Mouse (Mus musculus): ENCODE measurements around the gene Ttc13. TPM values are rescaled to one million over a fixed set of nuclear protein-coding genes. Genes with fewer than 3 reads are reported as not detected.

The Ttc13 gene
- total RNA-seq, 4 experiments from 2014 or later = 39.3 to 45.5 (median 42.7) TPM

DNA sequence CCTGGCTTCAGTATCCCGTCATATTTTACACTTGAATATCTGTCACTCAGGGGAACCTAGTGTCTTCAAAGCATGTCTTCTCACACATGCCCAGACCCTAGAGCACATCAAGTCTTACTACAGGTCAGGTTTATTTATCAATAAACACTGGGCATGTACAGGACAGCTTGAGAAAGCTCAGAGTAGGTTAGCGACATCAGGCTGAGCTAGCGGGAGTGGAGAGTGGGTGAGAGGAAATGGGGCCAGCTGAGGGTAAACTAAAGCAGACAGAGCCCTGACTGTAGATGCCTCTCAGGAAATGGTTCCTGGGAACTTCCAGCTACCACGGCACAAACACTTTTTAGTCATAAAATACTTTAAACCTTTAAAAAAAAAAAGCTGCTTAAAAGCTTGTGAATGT, 18.3 kb downstream of the Ttc13 start:
- DNase-seq = no peak

DNA sequence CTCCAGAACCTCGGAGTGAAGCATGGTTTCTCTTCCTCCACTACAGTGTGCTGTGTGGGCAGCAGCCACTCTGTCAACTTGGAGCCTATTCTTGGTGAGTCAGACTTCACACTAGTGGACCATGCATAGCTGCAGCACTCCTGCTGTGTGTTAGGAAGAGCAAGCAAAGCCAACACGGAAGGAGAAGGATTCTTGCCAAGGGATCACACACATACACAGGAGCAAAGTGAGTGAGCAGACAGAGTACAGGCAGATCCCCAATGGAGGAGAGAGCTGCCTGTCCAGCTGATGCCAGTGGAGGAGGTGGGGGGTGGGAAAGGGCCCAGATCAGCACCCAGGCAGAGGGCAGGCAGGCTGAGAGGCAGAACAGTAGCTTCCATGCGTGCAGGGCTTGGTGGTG, 19.6 kb downstream of the Ttc13 start:
- DNase-seq = no peak

DNA sequence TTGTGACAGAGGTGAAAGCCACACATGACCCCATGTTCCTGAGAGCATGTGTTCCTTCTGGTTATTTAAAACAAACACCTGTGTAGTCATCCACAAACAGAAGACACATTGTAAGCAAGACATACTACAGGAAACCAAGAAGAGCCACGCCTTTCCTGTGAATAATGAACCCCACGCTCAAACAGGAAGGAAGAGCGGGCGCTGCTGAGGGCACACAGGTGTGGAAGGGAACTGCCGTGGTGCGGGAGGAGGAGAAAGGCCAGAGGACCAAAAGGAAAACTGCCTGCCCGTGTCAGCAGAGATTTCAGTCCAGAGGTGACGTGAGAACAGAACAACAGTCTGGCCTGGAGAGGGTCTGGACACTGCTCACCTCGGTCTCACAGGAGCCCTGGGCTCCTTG, 20.8 kb downstream of the Ttc13 start:
- no peak for DNase-seq

DNA sequence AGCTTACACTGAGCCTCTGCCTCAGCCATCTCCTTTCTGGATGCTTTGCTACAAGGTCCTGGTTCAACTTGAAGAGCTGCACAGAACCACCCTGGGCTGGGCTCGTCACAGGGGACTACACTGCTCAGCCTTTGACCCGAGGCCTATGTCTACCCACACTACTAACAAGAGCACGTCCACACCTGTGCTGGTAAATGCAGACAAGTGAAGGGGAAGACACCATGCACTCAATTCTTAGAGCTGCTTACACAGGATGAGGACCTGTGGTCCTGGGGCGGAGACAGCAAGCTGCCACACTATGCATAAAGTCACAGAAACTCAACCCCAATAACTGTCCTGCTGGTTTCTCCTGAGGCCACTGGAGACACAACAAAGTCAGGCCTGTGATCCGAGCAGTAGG, 21.5 kb downstream of the Ttc13 start:
- no peak for DNase-seq

DNA sequence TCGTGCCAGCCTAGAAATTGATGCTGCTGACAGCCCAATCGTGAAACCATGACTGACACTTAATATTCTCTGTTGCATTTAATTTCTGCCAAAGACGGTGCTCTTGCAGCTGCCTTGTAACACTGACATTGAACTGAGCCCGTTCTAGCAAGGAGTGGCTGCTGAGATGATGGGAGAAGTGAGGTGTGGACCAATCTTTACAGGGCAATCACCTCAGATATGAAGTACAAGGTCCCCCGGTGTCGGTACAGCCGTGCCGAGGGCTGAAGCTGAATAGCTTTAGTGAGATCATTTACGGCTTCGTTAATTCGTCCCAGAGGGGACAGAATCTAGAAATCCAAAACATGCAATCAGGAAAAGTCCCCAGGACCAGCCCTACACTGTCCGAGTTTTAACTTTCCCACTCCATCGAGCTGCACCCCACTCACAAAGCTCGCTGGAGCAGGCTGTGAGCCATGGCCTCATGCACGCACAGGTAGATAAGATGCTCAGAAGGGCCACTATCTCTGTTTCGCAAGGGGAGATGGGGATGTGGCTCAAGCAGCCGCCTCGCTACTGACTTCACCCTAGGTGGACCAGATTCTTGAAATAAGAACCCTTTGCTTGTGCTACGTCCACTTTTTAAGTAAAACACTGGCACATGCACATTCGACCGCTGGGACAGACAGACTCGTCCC, 26.2 kb downstream of the Ttc13 start:
- DNase-seq = no peak

DNA sequence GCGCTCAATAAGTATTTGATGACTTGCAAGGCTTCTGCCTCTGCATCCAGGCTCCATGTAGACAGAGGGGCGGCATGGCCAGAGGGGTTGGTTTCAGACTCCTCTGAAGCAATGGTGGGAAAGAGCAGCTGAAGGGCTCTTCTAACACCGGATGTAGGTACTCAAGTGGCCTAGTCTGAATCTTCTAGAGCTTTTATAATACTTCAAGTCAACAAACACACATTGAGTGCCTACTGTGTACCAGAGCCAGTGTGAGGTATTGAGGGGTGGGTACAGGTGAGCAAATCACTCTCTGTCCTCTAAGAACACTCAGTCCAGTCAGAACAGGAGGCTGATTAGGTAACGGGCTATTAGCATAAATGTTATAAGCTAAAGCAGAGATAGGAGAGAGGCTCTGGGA, 30.1 kb downstream of the Ttc13 start:
- no peak for DNase-seq

DNA sequence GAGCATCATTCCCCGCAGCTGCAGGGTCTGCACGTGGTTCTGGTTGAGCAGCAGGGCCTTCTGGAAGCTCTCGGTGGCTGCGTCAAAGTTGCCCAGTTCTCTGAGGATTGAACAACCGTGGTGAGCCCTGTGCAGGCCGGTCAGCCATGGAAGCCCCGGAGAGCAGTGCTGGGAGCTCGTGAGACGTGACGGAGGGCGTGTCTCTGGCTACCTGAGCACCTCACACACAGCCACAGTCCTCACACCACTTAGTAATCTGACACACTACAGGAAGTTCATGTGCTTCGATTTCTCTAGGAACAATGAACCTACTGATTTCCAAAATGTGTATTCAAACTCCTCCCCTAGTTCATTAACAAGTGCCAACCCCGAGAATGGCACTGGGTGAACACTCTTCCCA, 32.9 kb downstream of the Ttc13 start:
- no peak for DNase-seq

DNA sequence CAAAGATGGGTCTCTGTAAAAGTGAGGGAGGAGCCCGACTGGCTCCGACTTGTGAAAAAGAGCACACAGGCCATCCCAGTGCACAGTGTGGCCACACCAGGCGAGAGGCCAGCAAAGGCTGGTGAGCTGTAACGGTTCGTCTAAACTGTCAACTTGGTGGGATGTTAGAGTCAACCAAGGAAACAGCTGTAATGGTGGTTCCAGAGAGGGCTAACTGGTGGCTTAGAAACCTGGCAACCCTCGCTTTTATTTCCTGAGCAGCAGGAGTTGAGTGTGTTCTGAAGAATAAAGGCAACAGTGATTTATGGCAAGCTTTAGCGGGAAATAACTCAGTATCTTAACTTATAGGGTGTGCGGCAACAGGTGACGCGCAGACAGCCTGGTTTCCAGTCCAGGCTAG, 39.6 kb downstream of the Ttc13 start:
- DNase-seq = no peak

DNA sequence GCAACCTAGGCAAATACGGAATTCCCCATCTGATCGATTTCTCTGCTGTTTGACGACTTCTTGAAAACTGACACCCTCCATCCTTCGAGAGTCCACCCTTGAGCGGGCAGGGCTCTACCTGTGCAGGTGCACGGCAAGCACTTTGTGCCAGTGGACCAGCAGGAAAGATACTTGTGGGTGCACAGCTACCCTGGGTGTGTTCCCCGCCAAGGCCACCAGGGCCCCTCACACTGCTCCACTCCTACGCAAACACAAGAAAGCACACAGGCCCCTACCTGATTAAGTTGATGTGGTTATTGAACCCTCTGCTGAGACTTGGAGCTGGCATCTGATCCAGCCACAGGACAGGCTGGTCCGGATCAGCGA, 40.0 kb downstream of the Ttc13 start:
- DNase-seq = no peak

DNA sequence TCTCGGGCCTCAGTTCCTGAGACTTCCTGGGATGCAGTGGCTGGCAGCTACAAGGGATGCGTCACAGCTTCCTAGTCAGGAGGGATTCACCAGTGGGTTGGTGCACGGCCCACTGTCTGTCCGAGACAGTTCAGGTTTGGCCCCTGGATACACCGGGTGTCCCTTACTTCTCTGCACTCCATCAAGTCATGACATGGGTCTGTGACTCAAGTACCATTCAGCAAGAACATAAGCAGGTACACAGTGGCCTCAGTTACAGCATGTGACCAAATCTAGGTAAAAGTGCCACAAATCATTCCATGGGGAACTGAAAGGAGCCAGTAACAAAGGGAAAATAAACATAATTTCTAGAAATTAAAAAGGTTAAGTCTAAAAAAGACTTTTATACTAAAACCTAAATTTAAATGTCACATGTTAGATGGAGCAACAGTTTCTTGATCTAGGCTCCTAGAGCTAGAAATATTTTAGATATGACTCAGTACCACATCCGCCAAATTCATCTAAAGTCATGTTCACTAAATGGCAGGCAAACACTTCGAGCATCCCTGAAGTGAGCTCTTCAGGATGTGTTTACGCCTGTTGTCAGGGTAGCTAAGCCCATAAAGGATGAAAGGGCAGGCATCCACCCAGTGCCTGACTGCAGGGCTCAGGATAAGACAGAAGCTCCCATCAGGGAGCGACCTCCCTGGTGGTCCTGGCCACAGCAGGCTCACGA, 40.5 kb downstream of the Ttc13 start:
- no peak for DNase-seq

DNA sequence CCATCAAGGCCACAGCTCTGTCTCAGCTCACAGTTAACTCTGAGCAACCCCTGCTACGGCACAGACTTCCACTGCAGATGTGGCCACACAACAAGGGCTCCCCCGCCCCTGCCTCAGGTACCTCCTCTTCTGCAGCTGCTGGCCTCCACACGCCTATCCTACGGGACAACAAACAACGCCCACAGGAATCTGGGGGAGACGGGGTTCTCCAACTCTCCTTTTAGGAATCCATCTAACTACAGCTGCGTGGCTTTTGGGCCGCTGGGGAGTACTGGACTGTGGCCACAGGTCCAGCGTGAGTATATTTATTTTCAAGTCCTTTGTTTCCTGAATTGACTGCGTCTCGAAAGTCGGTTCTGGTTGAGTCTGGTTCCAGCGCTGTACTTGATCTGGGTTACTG, 43.5 kb downstream of the Ttc13 start:
- no peak for DNase-seq

DNA sequence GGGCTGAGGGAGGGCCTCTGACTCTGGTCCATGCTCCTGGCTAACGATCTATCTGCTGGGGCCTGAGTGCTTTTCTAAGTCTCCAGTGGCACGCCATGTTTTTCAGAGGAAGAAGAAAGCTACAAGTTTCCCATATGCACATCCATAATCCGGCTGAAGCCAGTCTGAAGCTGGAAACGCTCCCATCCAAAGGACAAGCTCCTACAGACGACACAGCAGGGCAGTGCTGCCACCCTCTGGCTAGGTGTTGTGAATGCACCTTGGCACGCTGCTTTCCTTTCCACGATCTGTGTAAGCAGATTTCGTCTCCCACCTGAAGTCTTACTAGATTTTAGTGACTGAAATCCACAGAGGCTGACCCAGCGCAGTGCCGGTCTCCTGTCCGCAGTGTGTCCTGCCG, 44.3 kb downstream of the Ttc13 start:
- peak; percentile 68 for DNase-seq

DNA sequence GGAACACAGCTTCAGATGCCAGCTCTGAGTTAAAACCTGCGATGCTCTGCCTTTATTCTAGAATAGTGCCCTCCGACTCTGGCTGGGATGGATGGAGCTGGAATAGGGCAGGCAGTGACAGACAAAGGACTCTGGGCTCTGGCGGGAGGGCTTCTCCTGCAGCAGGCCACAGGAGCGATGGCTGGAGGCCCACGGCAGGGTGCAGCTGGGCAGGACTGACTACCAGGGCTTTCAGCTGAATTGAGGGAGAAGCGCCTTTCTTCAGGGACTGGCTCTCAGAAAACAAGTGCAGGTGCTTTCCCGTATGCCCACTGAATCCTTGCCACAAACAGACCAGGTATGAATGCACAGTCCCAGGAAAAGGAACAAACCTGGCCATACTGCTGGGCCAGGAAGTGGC, 44.7 kb downstream of the Ttc13 start:
- DNase-seq = no peak

DNA sequence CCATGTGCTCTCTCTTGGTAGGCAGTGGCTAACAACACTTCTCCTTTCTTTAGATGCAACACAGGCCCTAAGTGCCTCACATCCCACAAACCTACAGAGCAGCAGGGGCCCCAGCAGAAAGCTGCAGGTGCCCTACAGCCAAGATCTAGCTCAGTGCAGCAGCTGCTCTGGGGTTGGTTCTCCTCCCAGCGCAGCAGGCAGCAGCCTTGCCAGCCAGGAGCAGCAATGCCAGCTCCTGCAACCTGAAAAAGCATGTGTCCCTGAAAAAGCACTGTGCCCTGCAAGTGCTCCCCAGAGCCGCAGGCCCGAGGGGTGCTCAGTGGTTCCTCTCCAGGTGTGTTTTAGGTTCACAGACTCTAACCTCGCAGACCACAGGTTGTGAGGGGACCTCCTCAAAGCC, 45.1 kb downstream of the Ttc13 start:
- no peak for DNase-seq

DNA sequence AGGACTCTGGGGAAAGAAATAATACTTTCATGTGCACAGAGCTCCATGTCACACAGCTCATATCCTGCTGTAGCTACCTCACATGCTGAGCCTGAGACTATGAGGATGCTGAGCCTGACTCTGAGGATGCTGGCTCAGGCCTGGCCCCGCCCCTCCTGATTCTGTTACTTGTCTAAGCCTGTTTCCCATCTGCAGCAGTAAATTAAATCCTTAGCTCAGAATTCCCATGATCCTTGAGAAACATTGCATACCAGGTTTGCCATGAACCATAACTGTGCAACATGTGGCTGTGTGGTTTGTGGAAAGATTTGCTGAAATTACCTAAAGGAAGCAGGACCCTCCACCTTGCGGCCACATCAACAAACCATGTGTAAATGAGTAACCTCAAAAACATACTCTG, 49.4 kb downstream of the Ttc13 start:
- no peak for DNase-seq

DNA sequence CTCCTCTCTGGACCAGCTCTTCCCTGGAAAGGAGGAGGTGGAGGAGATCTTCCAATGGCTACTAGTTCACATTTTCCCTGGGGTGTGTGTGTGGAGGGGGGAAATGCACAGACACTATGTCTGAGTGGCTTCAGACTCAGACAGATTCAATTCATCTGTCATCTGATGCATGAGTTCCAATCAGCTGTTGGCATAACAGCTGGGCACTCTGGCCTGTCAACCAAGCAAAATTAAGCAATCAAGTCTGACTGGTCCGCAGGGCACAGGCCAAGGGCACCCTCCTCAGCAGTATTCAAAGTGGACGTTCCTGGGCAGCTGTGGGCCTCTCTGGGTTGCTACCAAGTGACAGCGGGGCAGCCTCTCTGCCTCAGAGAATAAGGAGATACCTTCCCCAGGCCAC, 53.0 kb downstream of the Ttc13 start:
- peak; percentile 63 for DNase-seq

DNA sequence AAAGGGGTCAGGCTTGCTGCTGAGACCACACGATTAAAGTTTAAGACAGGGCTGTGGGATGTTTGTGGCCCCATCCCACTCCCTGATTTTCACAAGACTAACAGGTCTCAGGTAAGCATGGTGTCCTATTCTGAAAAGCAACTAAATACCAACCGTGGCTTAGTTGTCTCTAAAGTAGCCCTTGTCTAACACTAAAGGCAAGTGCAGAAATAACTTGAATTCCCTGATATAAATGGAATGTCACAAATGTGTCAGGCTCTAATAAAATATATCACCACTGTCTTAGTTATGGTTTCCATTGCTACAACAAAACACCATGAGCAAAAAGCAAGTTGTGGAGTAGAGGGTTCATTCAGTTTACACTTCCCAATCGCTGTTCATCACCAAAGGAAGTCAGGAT, 57.4 kb downstream of the Ttc13 start:
- DNase-seq = no peak

DNA sequence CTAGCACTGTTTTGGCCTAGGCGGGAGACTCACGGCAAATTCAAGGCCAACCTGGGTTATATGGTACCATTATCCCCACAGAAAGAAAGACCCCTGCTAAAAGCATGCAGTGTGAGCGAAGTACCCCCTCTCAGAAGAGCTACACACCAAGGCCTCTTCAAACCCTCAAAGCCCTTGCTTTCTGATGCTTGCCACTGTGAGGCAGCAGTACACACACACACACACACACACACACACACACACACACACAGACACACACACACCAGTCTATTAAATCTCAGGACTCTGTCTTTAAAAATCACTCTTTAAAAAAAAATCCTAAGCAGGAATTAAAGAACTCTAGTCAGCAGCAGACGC, 57.9 kb downstream of the Ttc13 start:
- DNase-seq = no peak

DNA sequence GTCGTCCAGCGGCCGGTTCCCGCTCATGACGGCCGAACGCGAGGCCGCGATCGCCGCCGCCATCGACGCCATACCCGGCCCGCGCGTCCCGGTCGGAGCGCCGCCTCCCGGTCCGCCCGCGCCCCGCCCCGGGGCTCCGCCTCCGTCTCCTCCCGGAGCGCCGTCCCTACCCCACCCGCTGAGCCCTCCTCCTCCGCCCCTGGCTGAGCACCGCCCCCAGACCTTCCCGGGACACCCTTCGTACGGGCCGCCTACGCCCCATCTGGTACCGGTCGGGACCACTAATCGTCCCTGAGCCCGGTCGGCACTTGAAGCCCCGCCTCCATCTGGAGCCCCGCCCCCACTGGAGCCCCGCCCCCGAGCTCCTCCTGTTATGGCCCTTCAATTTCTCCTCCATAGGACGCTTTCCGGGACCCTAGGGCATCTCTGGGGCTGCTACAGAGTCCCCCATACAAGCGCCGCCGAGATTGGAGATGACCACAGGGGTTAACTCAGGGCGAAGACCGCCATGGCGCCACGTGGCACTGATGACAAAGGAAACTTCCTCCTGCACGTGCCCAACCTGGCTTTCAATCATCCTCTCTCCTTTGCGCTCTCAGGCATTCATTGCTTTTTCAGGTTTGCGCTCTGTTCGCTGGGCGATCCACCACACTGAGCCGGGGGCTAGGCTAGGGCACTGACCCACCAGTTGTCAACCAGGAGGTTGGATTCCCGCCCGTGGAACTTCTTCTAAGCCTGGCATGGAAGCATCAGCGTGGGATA, 58.5 kb downstream of the Ttc13 start, which contains the start of gene 2310022B05Rik:
Gene 2310022B05Rik (minus strand): TSS at position 258 of the 762 bp plus-strand sequence.
- peak; percentile 89 for DNase-seq

DNA sequence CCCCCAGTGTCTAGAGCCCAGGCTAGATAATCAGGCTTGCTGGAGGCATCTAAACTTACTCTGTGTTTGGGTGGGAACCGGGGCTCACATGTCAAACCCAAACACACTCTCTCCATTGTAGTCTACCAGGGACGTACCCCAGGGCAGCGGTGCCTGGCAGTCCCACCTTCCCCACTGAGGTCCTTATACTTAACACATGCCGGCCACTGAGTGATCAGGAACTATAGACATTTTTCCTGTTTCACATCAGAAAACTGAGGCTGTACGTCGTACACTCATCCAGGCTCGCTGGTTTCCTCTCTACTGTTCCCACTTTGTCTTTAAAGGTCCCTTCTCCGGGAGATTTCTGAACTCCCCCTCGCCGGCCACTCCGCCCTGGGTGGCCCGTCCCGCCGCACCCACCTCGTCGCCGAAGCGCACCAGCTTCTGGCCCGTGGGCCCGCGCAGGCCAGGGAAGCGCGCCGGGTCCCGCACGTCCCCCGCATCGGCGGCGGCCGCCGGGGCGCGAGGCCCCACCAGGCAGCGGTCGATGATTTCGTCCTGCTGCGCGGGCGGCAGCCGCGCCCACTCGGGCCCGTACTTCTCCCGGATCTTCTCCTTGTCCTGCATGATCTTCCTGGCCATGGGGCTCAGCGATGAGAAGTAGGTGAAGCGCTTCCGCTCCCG, 59.2 kb downstream of the Ttc13 start:
- DNase-seq = no peak

DNA sequence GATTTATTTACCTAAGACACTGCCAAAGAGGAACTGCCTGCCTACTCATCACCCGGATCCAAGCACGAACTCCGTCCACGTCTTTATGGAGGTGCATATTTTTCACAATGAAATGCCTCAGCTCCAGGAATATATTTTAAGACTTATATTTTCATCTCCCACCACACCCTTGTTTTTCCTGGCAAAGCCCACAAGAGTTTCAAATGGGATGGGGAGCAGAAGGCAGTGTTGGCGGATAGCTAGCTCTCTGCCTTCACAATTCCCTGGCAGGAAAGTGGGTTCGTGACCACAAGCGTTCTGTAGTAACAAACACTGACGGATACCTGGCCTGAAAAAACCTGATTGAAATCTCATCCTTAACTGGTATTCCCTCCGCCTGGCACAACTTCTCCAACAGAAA, 60.0 kb downstream of the Ttc13 start:
- no peak for DNase-seq

DNA sequence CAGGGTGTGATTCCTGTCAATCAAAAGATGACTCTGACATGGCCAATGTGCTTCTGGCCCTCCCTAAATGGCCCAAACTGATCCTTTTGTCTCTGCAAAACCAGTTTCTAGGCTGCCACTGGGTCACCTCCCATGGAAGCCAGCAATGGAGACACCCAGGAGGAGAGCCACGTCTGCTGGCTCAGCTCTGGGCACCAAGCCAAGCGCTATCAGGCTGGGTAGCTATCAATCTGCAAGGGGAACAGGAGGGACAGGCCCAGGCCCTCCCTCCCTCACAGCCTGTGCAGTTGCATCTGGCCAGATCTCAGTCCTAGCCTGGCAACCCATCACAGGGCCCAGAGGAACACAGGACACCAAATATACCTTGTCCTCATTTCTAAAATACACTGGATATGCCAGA, 63.4 kb downstream of the Ttc13 start:
- peak; percentile 88 for DNase-seq

DNA sequence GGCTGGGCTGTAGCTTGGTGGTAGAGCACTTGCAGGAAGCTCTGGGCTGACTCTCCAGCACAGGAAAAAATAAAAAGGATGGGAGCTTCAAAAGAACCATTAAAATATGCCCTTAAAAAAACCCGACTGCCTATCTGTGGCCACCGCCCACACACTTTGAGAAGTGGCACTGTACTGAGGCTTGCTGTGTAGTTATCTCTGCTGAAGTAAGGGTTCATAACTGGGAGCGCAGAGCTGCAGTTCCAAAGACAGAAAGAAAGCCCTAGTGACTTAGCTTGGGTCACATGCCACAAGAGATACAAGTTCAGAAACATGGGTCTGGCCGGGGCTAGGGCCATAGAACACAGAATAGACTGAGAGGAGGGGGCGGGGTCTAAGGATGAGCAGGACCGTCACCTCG, 63.8 kb downstream of the Ttc13 start:
- DNase-seq = no peak

All from adrenal gland, adult 8-10 months (tissue).